ENCODE assay signal across 9 mouse cellular contexts in genomic region chr16:85170826-85171510, GRCm38 (mm10). TPM values are rescaled to one million over a fixed set of nuclear protein-coding genes. Genes with fewer than 3 reads are reported as not detected.
DNase-seq lines count a peak whose midpoint lies in the region; ATAC-seq and TF ChIP-seq lines count a peak whose summit lies in the region.
"Had no signal": no experiment of that assay in that cellular context is flagged by ENCODE, and none has a peak within 500 bp of the region (broad histone marks: within the 10 kb centered on the region; RNA-seq: fewer than 3 reads in every experiment).

No protein-coding gene starts in this region.

- peaks cover 5% of the 10 kb centered on the region for H3K36me3 ChIP-seq in lung, embryonic 14.5 days (ENCODE audit: insufficient read depth)
- H3K36me3 ChIP-seq in hindbrain, postnatal 0 days (ENCODE audit: insufficient read depth, low read length), result no peaks in the 10 kb centered on the region
- no peaks in the 10 kb centered on the region for H3K36me3 ChIP-seq in stomach, embryonic 15.5 days
- H3K36me3 ChIP-seq: liver, embryonic 15.5 days had no signal

- H3K9me3 ChIP-seq in lung, embryonic 14.5 days (ENCODE audit: low read depth, low read length), result no peaks in the 10 kb centered on the region
- no peaks in the 10 kb centered on the region for H3K9me3 ChIP-seq in hindbrain, postnatal 0 days (ENCODE audit: low read length)
- H3K9me3 ChIP-seq in stomach, embryonic 15.5 days, result no peaks in the 10 kb centered on the region
- H3K9me3 ChIP-seq: liver, embryonic 15.5 days had no signal

- peak; percentile 33 to 56 for DNase-seq in cerebellum, adult 18-20 months
- no peak for DNase-seq in lung, embryonic 14.5 days
- no peak for DNase-seq in lung, adult 2 months
- peak; percentile 32 for DNase-seq in hindbrain, postnatal 0 days (ENCODE audit: low spot score)
- DNase-seq in embryo, embryonic 11 days, result no peak
- no peak for DNase-seq in gastrocnemius, postnatal 14 days

- TF ChIP-seq POLR2A in lung, adult 2 months (IDR thresholded peaks at IDR 0.05; ENCODE audit: borderline replicate concordance, extremely low read depth, low read depth, low read length), result no peak

- peak overlapping the region; percentile 68 for H3K4me2 ChIP-seq in lung, embryonic 14.5 days
- H3K4me2 ChIP-seq in hindbrain, postnatal 0 days (ENCODE audit: low read depth, low read length), result peak overlapping the region; percentile 59
- peak overlapping the region; percentile 38 for H3K4me2 ChIP-seq in stomach, embryonic 15.5 days

- 33% methylated on average over 19 of the region's 19 CpGs for WGBS in lung, embryonic 14.5 days
- WGBS in lung, adult 2 months, result 27% methylated on average over 19 of the region's 19 CpGs
- WGBS in hindbrain, postnatal 0 days, result 27% methylated on average over 19 of the region's 19 CpGs
- WGBS in stomach, embryonic 15.5 days, result 53% methylated on average over 19 of the region's 19 CpGs

- ATAC-seq in cerebellum, adult (ENCODE audit: insufficient number of reproducible peaks, low FRiP score, low TSS enrichment), result no peak
- no peak for ATAC-seq in lung, embryonic 14.5 days (ENCODE audit: insufficient read depth)
- no peak for ATAC-seq in hindbrain, postnatal 0 days
- ATAC-seq in stomach, embryonic 15.5 days (ENCODE audit: insufficient read depth, low FRiP score, low read depth), result no peak

- peaks cover 23% of the 10 kb centered on the region for H3K4me1 ChIP-seq in lung, embryonic 14.5 days (ENCODE audit: insufficient read depth)
- H3K4me1 ChIP-seq in lung, adult 2 months (ENCODE audit: control insufficient read depth, insufficient read depth, low read length), result peaks cover 26% of the 10 kb centered on the region
- H3K4me1 ChIP-seq in hindbrain, postnatal 0 days (ENCODE audit: insufficient read depth, low read length), result 0 out of 2 replicates have a peak, but pooled peaks cover 3% of the 10 kb centered on the region
- H3K4me1 ChIP-seq in stomach, embryonic 15.5 days, result peaks cover 17% of the 10 kb centered on the region

- peak overlapping the region; percentile 95 for H3K4me3 ChIP-seq in lung, embryonic 14.5 days (ENCODE audit: low read depth, low read length)
- H3K4me3 ChIP-seq in lung, adult 2 months (replicated peaks; ENCODE audit: extremely low read depth, low read depth, low read length), result no peak overlapping the region
- H3K4me3 ChIP-seq in hindbrain, postnatal 0 days (ENCODE audit: low read length), result peak overlapping the region; percentile 99
- 0 out of 2 replicates have a peak overlapping the region, but pooled peaks have one; percentile 9 for H3K4me3 ChIP-seq in stomach, embryonic 15.5 days (replicated peaks)

- no peak overlapping the region for H3K27ac ChIP-seq in lung, embryonic 14.5 days (ENCODE audit: low read depth)
- H3K27ac ChIP-seq in hindbrain, postnatal 0 days, result peak overlapping the region; percentile 65; the same call in 1 of the 2 replicates
- no peak overlapping the region for H3K27ac ChIP-seq in stomach, embryonic 15.5 days
- H3K27ac ChIP-seq: liver, embryonic 15.5 days had no signal

- intact Hi-C loops in gastrocnemius, postnatal 14 days (cut with DNase I; ENCODE audit: low total_unique reads), result loop anchor here (5.0 kb wide), 1 partner anchor 34 kb away; no protein-coding TSS in a partner anchor

- TF ChIP-seq CTCF in lung, embryonic 14.5 days (IDR thresholded peaks at IDR 0.05; ENCODE audit: low read depth), result no peak
- TF ChIP-seq CTCF in lung, adult 2 months (IDR thresholded peaks at IDR 0.05; ENCODE audit: insufficient read depth, low read length), result no peak
- TF ChIP-seq CTCF in hindbrain, postnatal 0 days (IDR thresholded peaks at IDR 0.05; ENCODE audit: low read depth), result no peak

- H3K9ac ChIP-seq in lung, embryonic 14.5 days, result 0 out of 2 replicates have a peak overlapping the region, but pooled peaks have one; percentile 23
- peak overlapping the region; percentile 37 for H3K9ac ChIP-seq in hindbrain, postnatal 0 days (replicated peaks; ENCODE audit: low read length)
- H3K9ac ChIP-seq in stomach, embryonic 15.5 days, result no peak overlapping the region
- H3K9ac ChIP-seq: liver, embryonic 15.5 days had no signal

- H3K27me3 ChIP-seq in lung, embryonic 14.5 days (ENCODE audit: insufficient read depth, low read length), result no peaks in the 10 kb centered on the region
- no peaks in the 10 kb centered on the region for H3K27me3 ChIP-seq in hindbrain, postnatal 0 days (ENCODE audit: insufficient read depth, low read length)
- no peaks in the 10 kb centered on the region for H3K27me3 ChIP-seq in stomach, embryonic 15.5 days (replicated peaks)

RNA-seq across cellular contexts. Expression of gene App, which starts 2.6 kb away (rescaled TPM):
- polyA plus RNA-seq in lung, embryonic 14.5 days (2014; fragmentation: Nextera tagmentation; extraction: Ambion mirVana), result 229 and 231 TPM in 2 replicates
- 650 and 760 TPM in 2 replicates for polyA plus RNA-seq in lung, adult 2 months (2012; rRNA removed)
- 526 and 585 TPM in 2 replicates for total RNA-seq in hindbrain, postnatal 0 days (2014; rRNA removed)
- polyA plus RNA-seq in hindbrain, postnatal 0 days (2015; fragmentation: Nextera tagmentation; extraction: Ambion mirVana), result 487 and 498 TPM in 2 replicates
- 175 and 185 TPM in 2 replicates for polyA plus RNA-seq in stomach, embryonic 15.5 days (2015; fragmentation: Nextera tagmentation; extraction: Ambion mirVana)
- total RNA-seq in gastrocnemius, postnatal 14 days (2021), result 100 to 1,000 TPM; 149 to 161 TPM

Comparison
In these comparisons a context has a peak if more than half of its experiments do, and no peak if none do; other contexts are left out.
1. DNase-seq: peak in cerebellum, adult 18-20 months (2 of 2) and hindbrain, postnatal 0 days (single experiment); none in lung, embryonic 14.5 days (single experiment), lung, adult 2 months (single experiment), embryo, embryonic 11 days (single experiment) and gastrocnemius, postnatal 14 days (single experiment).
2. Peak in every context shown above with its lines, with median percentiles within 50 percentile points of each other: H3K4me2 ChIP-seq.